Mouse (Mus musculus): ENCODE data around the gene Rxrb.

The Rxrb gene

GRCm38 (mm10) chr17:34025756-34026151, 5.9 kb upstream of the Rxrb start:
- DNase-seq (ENCODE audit: low read depth, low spot score): no peak

GRCm38 (mm10) chr17:34026221-34026620, 5.4 kb upstream of the Rxrb start:
- DNase-seq (ENCODE audit: low read depth, low spot score): no peak

- DNase-seq (ENCODE audit: low read depth, low spot score): peak; percentile 50
These were observed 4.5 kb upstream of the Rxrb start for GRCm38 (mm10) chr17:34026917-34027655.

GRCm38 (mm10) chr17:34027656-34028223, 3.9 kb upstream of the Rxrb start, which contains the start of gene H2-Ke6:
H2-Ke6 (minus strand) TSS chr17:34028060.
- DNase-seq (ENCODE audit: low read depth, low spot score): peak; percentile 96

- no peak for DNase-seq (ENCODE audit: low read depth, low spot score)
These were observed 3.0 kb upstream of the Rxrb start for GRCm38 (mm10) chr17:34028501-34029149.

GRCm38 (mm10) chr17:34029150-34029889, 2.3 kb upstream of the Rxrb start:
- no peak for DNase-seq (ENCODE audit: low read depth, low spot score)

- no peak for DNase-seq (ENCODE audit: low read depth, low spot score)
These were observed 1.6 kb upstream of the Rxrb start for GRCm38 (mm10) chr17:34029890-34030595.

- DNase-seq (ENCODE audit: low read depth, low spot score): no peak
These were observed 718 bp upstream of the Rxrb start for GRCm38 (mm10) chr17:34030861-34031326.

GRCm38 (mm10) chr17:34032174-34032632, 591 bp downstream of the Rxrb start:
- DNase-seq (ENCODE audit: low read depth, low spot score): peak; percentile 65

- no peak for DNase-seq (ENCODE audit: low read depth, low spot score)
These were observed 1.2 kb downstream of the Rxrb start for GRCm38 (mm10) chr17:34032806-34033205.

GRCm38 (mm10) chr17:34033441-34033840, 1.8 kb downstream of the Rxrb start:
- DNase-seq (ENCODE audit: low read depth, low spot score): no peak

GRCm38 (mm10) chr17:34034064-34034463, 2.5 kb downstream of the Rxrb start:
- DNase-seq (ENCODE audit: low read depth, low spot score): peak; percentile 73

GRCm38 (mm10) chr17:34035517-34035916, 3.9 kb downstream of the Rxrb start:
- DNase-seq (ENCODE audit: low read depth, low spot score): no peak

- DNase-seq (ENCODE audit: low read depth, low spot score): peak; percentile 58
These were observed 5.0 kb downstream of the Rxrb start for GRCm38 (mm10) chr17:34036647-34037046.

GRCm38 (mm10) chr17:34037241-34037640, 5.6 kb downstream of the Rxrb start:
- DNase-seq (ENCODE audit: low read depth, low spot score): no peak

- DNase-seq (ENCODE audit: low read depth, low spot score): peak; percentile 89
These were observed 6.8 kb downstream of the Rxrb start for GRCm38 (mm10) chr17:34038440-34038839.

- DNase-seq (ENCODE audit: low read depth, low spot score): no peak
These were observed 7.4 kb downstream of the Rxrb start, which contains the start of gene Col11a2 for GRCm38 (mm10) chr17:34038878-34039561. Col11a2 (plus strand) TSS chr17:34039437.

GRCm38 (mm10) chr17:34039562-34040450, 8.2 kb downstream of the Rxrb start:
- DNase-seq (ENCODE audit: low read depth, low spot score): no peak

- no peak for DNase-seq (ENCODE audit: low read depth, low spot score)
These were observed 14.3 kb downstream of the Rxrb start for GRCm38 (mm10) chr17:34045941-34046340.
